Mouse (Mus musculus) layer of hippocampus, postnatal 25 days (tissue): ENCODE measurements around the gene Cyp4f40. TPM values are rescaled to one million over a fixed set of nuclear protein-coding genes. Genes with fewer than 3 reads are reported as not detected.
"Not testable (repeated sequence)": the region's sequence is repeated elsewhere in the genome, so short reads cannot be mapped to it uniquely, and the experiment has no call there.

Experiments
- DNase-seq, 2 experiments: peaks; one replicate each; pipeline ENCODE4 v3.0.0; 2022; ENCODE audit warnings: mixed read lengths in 2 of 2, low spot score in 1 of 2; ENCODE audit errors: extremely low spot score in 1 of 2
- total RNA-seq, 2 experiments: library from RNA; stranded (reverse); gene quantifications; 2 replicates each; pipeline ENCODE4 v1.2.3; 2021

Cyp4f40 gene
- total RNA-seq: not detected

GRCm38 (mm10) chr17:32658712-32659111 is at the start of gene Cyp4f40:
TSS of gene Cyp4f40 (plus strand) at chr17:32658900.
- no peak for DNase-seq

- DNase-seq: not testable (repeated sequence)
These were observed 48.5 kb upstream of the Cyp4f40 start for GRCm38 (mm10) chr17:32610231-32610630.

- DNase-seq: no peak
These were observed 47.8 kb upstream of the Cyp4f40 start for GRCm38 (mm10) chr17:32610896-32611295.

GRCm38 (mm10) chr17:32612417-32612816 is 46.3 kb upstream of the Cyp4f40 start:
- DNase-seq: no peak

GRCm38 (mm10) chr17:32617252-32617651 is 41.4 kb upstream of the Cyp4f40 start:
- no peak for DNase-seq

- DNase-seq: not testable (repeated sequence)
These were observed 37.7 kb upstream of the Cyp4f40 start, which contains the start of gene Cyp4f37 for GRCm38 (mm10) chr17:32621018-32621417. TSS of gene Cyp4f37 (plus strand) at chr17:32621309.

- DNase-seq: not testable (repeated sequence)
These were observed 29.0 kb upstream of the Cyp4f40 start for GRCm38 (mm10) chr17:32629726-32630125.

- no peak for DNase-seq
These were observed 26.8 kb upstream of the Cyp4f40 start for GRCm38 (mm10) chr17:32631936-32632335.

GRCm38 (mm10) chr17:32634242-32634971 is 24.3 kb upstream of the Cyp4f40 start:
- not testable (repeated sequence) for DNase-seq

GRCm38 (mm10) chr17:32634972-32635314 is 23.8 kb upstream of the Cyp4f40 start:
- peak; percentile 90 to 98 for DNase-seq

- DNase-seq: no peak
These were observed 22.4 kb upstream of the Cyp4f40 start for GRCm38 (mm10) chr17:32636341-32636740.

- no peak for DNase-seq
These were observed 21.5 kb upstream of the Cyp4f40 start for GRCm38 (mm10) chr17:32637151-32637550.

- DNase-seq: no peak
These were observed 12.1 kb upstream of the Cyp4f40 start for GRCm38 (mm10) chr17:32646631-32647030.

- no peak for DNase-seq
These were observed 4.8 kb upstream of the Cyp4f40 start for GRCm38 (mm10) chr17:32653860-32654259.

GRCm38 (mm10) chr17:32657041-32657440 is 1.7 kb upstream of the Cyp4f40 start:
- no peak for DNase-seq

GRCm38 (mm10) chr17:32658246-32658645 is 454 bp upstream of the Cyp4f40 start:
- no peak for DNase-seq

GRCm38 (mm10) chr17:32673976-32674375 is 15.3 kb downstream of the Cyp4f40 start:
- DNase-seq: no peak

- DNase-seq: no peak
These were observed 17.4 kb downstream of the Cyp4f40 start for GRCm38 (mm10) chr17:32676040-32676635.

GRCm38 (mm10) chr17:32680404-32680803 is 21.7 kb downstream of the Cyp4f40 start:
- DNase-seq: peak in 1 of 2 experiments; percentile 63

GRCm38 (mm10) chr17:32685048-32685750 is 26.5 kb downstream of the Cyp4f40 start, which contains the start of gene Cyp4f15:
TSS of gene Cyp4f15 (plus strand) at chr17:32685627.
- peak; percentile 12 to 27 for DNase-seq

GRCm38 (mm10) chr17:32686722-32687121 is 28.0 kb downstream of the Cyp4f40 start:
- DNase-seq: no peak
